Mouse (Mus musculus): ENCODE data around the gene H2al1e. TPM values are rescaled to one million over a fixed set of nuclear protein-coding genes. Genes with fewer than 3 reads are reported as not detected.
"Not testable (repeated sequence)": the region's sequence is repeated elsewhere in the genome, so short reads cannot be mapped to it uniquely, and the experiment has no call there.

Gene H2al1e
- polyA plus RNA-seq, 1 experiment from 2014 or later = not detected

DNA sequence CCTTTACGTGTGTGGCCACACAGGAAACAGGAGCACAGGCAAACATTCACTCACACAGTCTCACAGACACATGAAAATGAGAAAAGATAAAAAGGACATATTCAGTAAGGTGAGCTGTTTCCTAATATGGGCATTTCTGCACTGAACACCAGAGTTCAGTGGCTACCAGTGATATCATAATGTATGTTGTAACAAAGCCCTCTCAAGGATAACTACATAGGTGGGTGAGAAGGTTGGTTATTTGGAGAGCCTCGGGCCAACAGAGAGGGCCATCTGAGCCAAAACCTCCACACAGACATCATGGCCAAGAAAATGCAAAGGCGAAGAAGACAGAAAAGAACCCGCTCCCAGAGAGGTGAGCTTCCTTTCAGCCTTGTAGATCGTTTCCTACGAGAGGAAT, 3.2 kb upstream of the H2al1e start, which contains the start of gene H2al1d:
Gene H2al1d (plus strand): TSS at position 301 of the 400 bp plus-strand sequence.
- H3K27ac ChIP-seq (ENCODE audit: poor library complexity, severe bottlenecking); H3K9me3 ChIP-seq (replicated peaks); H3K4me2 ChIP-seq; H3K4me3 ChIP-seq; H3K4me1 ChIP-seq (replicated peaks); H3K36me3 ChIP-seq; H3K27me3 ChIP-seq (replicated peaks); H3K9ac ChIP-seq; ATAC-seq (ENCODE audit: insufficient number of reproducible peaks, low FRiP score): not testable (repeated sequence)
- WGBS = no CpG with 5 or more reads among the region's 6 CpGs

DNA sequence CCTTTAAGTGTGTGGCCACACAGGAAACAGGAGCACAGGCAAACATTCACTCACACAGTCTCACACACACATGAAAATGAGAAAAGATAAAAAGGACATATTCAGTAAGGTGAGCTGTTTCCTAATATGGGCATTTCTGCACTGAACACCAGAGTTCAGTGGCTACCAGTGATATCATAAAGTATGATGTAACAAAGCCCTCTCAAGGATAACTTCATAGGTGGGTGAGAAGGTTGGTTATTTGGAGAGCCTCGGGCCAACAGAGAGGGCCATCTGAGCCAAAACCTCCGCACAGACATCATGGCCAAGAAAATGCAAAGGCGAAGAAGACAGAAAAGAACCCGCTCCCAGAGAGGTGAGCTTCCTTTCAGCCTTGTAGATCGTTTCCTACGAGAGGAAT, 3.1 kb downstream of the H2al1e start, which contains the start of gene H2al1f:
Gene H2al1f (plus strand): TSS at position 301 of the 400 bp plus-strand sequence.
- H3K9ac ChIP-seq; H3K4me2 ChIP-seq; H3K36me3 ChIP-seq; H3K27ac ChIP-seq (ENCODE audit: poor library complexity, severe bottlenecking); H3K4me1 ChIP-seq (replicated peaks); H3K27me3 ChIP-seq (replicated peaks); H3K4me3 ChIP-seq; H3K9me3 ChIP-seq (replicated peaks); ATAC-seq (ENCODE audit: insufficient number of reproducible peaks, low FRiP score): not testable (repeated sequence)
- no CpG with 5 or more reads among the region's 6 CpGs for WGBS

DNA sequence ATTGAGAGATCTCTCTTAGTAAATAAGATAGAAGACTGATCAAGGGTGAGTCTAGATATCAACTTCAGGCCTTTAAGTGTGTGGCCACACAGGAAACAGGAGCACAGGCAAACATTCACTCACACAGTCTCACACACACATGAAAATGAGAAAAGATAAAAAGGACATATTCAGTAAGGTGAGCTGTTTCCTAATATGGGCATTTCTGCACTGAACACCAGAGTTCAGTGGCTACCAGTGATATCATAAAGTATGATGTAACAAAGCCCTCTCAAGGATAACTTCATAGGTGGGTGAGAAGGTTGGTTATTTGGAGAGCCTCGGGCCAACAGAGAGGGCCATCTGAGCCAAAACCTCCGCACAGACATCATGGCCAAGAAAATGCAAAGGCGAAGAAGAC, 6.2 kb downstream of the H2al1e start, which contains the start of gene H2al1g:
Gene H2al1g (plus strand): TSS at position 301 of the 400 bp plus-strand sequence.
- not testable (repeated sequence) for H3K4me3 ChIP-seq; H3K4me1 ChIP-seq (replicated peaks); H3K36me3 ChIP-seq; H3K27ac ChIP-seq (ENCODE audit: poor library complexity, severe bottlenecking); H3K4me2 ChIP-seq; H3K27me3 ChIP-seq (replicated peaks); H3K9ac ChIP-seq; ATAC-seq (ENCODE audit: insufficient number of reproducible peaks, low FRiP score); H3K9me3 ChIP-seq (replicated peaks)
- no CpG with 5 or more reads among the region's 3 CpGs for WGBS

DNA sequence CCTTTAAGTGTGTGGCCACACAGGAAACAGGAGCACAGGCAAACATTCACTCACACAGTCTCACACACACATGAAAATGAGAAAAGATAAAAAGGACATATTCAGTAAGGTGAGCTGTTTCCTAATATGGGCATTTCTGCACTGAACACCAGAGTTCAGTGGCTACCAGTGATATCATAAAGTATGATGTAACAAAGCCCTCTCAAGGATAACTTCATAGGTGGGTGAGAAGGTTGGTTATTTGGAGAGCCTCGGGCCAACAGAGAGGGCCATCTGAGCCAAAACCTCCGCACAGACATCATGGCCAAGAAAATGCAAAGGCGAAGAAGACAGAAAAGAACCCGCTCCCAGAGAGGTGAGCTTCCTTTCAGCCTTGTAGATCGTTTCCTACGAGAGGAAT, 9.5 kb downstream of the H2al1e start, which contains the start of gene H2al1h:
Gene H2al1h (plus strand): TSS at position 301 of the 400 bp plus-strand sequence.
- not testable (repeated sequence) for H3K27me3 ChIP-seq (replicated peaks); H3K9me3 ChIP-seq (replicated peaks); H3K4me3 ChIP-seq; H3K4me2 ChIP-seq; H3K9ac ChIP-seq; H3K27ac ChIP-seq (ENCODE audit: poor library complexity, severe bottlenecking); H3K36me3 ChIP-seq; H3K4me1 ChIP-seq (replicated peaks); ATAC-seq (ENCODE audit: insufficient number of reproducible peaks, low FRiP score)
- WGBS = no CpG with 5 or more reads among the region's 6 CpGs

DNA sequence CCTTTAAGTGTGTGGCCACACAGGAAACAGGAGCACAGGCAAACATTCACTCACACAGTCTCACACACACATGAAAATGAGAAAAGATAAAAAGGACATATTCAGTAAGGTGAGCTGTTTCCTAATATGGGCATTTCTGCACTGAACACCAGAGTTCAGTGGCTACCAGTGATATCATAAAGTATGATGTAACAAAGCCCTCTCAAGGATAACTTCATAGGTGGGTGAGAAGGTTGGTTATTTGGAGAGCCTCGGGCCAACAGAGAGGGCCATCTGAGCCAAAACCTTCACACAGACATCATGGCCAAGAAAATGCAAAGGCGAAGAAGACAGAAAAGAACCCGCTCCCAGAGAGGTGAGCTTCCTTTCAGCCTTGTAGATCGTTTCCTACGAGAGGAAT, 12.6 kb downstream of the H2al1e start, which contains the start of gene H2al1i:
Gene H2al1i (plus strand): TSS at position 301 of the 400 bp plus-strand sequence.
- not testable (repeated sequence) for H3K27me3 ChIP-seq (replicated peaks); H3K4me1 ChIP-seq (replicated peaks); H3K9me3 ChIP-seq (replicated peaks); ATAC-seq (ENCODE audit: insufficient number of reproducible peaks, low FRiP score); H3K36me3 ChIP-seq; H3K4me2 ChIP-seq; H3K9ac ChIP-seq; H3K27ac ChIP-seq (ENCODE audit: poor library complexity, severe bottlenecking); H3K4me3 ChIP-seq
- 80% methylated on average over 5 of the region's 5 CpGs for WGBS

DNA sequence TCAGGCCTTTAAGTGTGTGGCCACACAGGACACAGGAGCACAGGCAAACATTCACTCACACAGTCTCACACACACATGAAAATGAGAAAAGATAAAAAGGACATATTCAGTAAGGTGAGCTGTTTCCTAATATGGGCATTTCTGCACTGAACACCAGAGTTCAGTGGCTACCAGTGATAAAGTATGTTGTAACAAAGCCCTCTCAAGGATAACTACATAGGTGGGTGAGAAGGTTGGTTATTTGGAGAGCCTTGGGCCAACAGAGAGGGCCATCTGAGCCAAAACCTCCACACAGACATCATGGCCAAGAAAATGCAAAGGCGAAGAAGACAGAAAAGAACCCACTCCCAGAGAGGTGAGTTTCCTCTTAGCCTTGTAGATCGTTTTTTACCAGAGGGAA, 15.8 kb downstream of the H2al1e start, which contains the start of gene H2al1j:
Gene H2al1j (plus strand): TSS at position 301 of the 400 bp plus-strand sequence.
- ATAC-seq (ENCODE audit: insufficient number of reproducible peaks, low FRiP score); H3K4me2 ChIP-seq; H3K9me3 ChIP-seq (replicated peaks); H3K4me1 ChIP-seq (replicated peaks); H3K27ac ChIP-seq (ENCODE audit: poor library complexity, severe bottlenecking); H3K36me3 ChIP-seq; H3K4me3 ChIP-seq; H3K9ac ChIP-seq; H3K27me3 ChIP-seq (replicated peaks): not testable (repeated sequence)
- WGBS = 82% methylated on average over 2 of the region's 2 CpGs

DNA sequence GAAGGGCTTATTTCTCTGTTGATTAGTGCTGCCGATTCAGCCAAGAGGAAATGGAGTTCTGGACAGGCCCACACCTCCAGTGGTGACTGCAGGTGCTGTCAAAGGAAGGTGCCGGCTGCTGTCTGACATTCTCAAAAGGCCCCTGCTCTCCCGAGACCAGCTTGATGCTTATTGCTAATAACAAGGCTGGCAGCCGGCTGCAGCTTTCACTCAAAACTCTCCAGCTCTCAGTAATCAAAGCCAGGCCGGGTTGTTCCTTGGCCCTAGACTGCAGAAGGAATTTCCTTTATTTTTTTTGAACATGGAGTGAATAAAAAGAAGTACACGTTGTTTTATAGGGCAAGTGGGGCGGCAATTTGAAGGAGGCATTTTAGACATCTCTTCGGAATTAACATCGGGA, 34.0 kb downstream of the H2al1e start:
- Histone ChIP-seq H3K4me2 (no peak overlapping the region), H3K9me3 (replicated peaks) (no peaks in the 10 kb centered on the region), H3K9ac (no peak overlapping the region), H3K36me3 (no peaks in the 10 kb centered on the region), H3K27ac (ENCODE audit: poor library complexity, severe bottlenecking) (no peak overlapping the region), H3K4me1 (replicated peaks) (no peaks in the 10 kb centered on the region), H3K4me3 (no peak overlapping the region), H3K27me3 (replicated peaks) (peaks cover 9% of the 10 kb centered on the region; the same call in 1 of the 2 replicates)
- no peak for ATAC-seq (ENCODE audit: insufficient number of reproducible peaks, low FRiP score)
- 52% methylated on average over 9 of the region's 9 CpGs for WGBS

DNA sequence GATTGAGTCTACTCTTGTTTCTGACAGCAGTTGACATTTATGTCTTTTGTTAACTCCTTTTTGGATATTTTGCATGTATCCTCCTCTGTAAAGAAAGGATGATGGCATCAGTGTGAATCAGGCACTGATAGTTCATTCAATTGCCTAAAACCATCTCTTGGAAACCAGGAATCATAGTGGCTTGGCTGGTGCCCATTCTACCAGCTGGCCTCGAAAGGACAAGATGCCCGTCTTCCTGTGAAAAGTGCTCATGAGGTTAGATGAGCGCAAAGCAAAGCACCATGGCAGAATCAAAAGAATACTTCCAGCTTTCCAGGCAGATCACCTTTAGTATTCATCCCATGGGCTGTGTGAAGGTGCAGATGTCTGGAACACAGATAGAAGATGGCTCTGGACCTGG, 35.0 kb downstream of the H2al1e start:
- Histone ChIP-seq H3K4me1 (replicated peaks) (no peaks in the 10 kb centered on the region), H3K4me3 (no peak overlapping the region), H3K27ac (ENCODE audit: poor library complexity, severe bottlenecking) (no peak overlapping the region), H3K27me3 (replicated peaks) (peaks cover 9% of the 10 kb centered on the region; the same call in 1 of the 2 replicates), H3K9me3 (replicated peaks) (no peaks in the 10 kb centered on the region), H3K36me3 (no peaks in the 10 kb centered on the region), H3K9ac (no peak overlapping the region), H3K4me2 (no peak overlapping the region)
- 80% methylated on average over 3 of the region's 3 CpGs for WGBS
- no peak for ATAC-seq (ENCODE audit: insufficient number of reproducible peaks, low FRiP score)

DNA sequence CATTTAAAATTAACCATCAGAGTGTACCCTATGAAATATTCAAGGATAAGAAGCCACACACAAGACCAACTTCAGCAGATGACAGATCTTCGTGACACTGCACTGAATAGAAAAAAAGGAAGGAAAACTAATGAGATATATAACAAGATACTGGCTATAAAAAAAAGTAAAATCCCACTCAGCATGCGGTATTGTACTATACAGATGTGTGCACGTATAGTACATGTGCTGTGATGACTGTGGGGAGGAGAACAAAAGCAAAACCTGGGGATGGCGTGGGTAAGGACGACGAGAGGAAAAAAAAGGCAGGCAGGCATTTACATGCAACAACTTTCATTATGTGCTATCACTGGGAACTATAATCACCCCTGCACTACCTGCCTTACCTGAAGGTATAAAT, 49.1 kb downstream of the H2al1e start:
- Histone ChIP-seq H3K4me2 (no peak overlapping the region), H3K4me1 (replicated peaks) (no peaks in the 10 kb centered on the region), H3K9ac (no peak overlapping the region), H3K4me3 (no peak overlapping the region), H3K27me3 (replicated peaks) (peaks cover 16% of the 10 kb centered on the region; the same call in 1 of the 2 replicates), H3K27ac (ENCODE audit: poor library complexity, severe bottlenecking) (no peak overlapping the region), H3K36me3 (no peaks in the 10 kb centered on the region), H3K9me3 (replicated peaks) (no peaks in the 10 kb centered on the region)
- WGBS = 77% methylated on average over 6 of the region's 6 CpGs
- no peak for ATAC-seq (ENCODE audit: insufficient number of reproducible peaks, low FRiP score)

DNA sequence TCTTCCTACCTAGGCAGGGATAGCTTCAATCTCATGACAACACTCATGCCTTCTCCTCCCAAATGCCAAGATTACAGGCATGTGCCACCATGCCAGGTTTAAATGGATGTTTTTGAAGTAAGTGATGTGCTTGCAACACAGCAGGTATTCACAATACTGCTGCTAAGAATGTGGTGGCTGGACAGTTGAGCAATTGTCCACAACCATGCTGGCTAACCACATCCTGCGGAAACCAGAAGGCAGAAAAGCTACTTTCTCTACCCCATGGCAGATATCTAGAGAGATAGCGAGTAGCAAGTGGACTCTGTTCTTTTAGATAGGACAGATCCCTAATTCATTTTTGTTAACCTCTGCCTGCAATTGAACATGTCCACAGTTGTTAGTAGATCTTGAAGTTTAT, 49.5 kb downstream of the H2al1e start:
- Histone ChIP-seq H3K4me3 (no peak overlapping the region), H3K36me3 (no peaks in the 10 kb centered on the region), H3K9me3 (replicated peaks) (no peaks in the 10 kb centered on the region), H3K4me1 (replicated peaks) (no peaks in the 10 kb centered on the region), H3K27me3 (replicated peaks) (peaks cover 17% of the 10 kb centered on the region; the same call in 1 of the 2 replicates), H3K4me2 (no peak overlapping the region), H3K9ac (no peak overlapping the region), H3K27ac (ENCODE audit: poor library complexity, severe bottlenecking) (no peak overlapping the region)
- no peak for ATAC-seq (ENCODE audit: insufficient number of reproducible peaks, low FRiP score)
- 73% methylated on average over 2 of the region's 2 CpGs for WGBS
